Mouse (Mus musculus): ENCODE data around the gene Nrip3. TPM values are rescaled to one million over a fixed set of nuclear protein-coding genes. Genes with fewer than 3 reads are reported as not detected.

Gene Nrip3
- polyA plus RNA-seq (2017; shearing (Covaris generic)): 0.29 TPM

DNA sequence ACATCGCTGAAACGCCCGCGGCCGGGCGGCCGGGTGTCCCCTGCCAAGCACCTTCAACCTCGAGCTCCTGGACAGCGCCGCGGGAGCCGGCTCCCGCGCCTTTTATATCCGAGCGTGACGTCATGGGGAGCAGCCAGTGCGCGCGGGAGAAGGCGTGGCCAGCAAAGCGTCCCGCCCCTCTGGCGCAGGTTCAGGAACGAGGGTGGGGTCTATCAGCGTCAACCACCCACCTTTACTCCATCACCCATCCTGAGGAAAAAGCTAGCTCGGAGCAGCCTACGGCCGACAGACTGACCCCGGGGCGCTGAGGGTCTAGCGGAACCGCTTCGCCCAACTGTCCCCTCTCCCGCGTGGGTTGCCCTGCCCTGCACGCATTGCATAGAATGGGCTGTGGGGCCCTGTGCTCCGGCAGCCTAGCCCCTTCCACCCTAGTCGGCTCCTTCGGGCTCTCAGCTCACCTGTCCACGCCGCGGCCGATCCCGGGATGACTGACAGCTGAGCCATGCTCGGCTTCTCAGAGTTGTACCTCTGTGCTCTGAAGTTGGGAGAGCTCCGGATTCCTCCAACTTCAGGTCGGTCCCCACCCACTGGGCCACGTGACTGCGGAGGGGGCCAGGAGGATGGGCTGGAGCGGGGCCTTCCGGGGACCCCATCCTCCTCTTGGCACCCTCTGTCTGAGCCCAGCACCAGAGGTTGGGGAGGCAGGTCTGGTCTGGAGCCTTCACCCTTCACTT lies at the start of gene Nrip3:
Gene Nrip3 (minus strand): TSS at position 556 of the 734 bp plus-strand sequence.

DNA sequence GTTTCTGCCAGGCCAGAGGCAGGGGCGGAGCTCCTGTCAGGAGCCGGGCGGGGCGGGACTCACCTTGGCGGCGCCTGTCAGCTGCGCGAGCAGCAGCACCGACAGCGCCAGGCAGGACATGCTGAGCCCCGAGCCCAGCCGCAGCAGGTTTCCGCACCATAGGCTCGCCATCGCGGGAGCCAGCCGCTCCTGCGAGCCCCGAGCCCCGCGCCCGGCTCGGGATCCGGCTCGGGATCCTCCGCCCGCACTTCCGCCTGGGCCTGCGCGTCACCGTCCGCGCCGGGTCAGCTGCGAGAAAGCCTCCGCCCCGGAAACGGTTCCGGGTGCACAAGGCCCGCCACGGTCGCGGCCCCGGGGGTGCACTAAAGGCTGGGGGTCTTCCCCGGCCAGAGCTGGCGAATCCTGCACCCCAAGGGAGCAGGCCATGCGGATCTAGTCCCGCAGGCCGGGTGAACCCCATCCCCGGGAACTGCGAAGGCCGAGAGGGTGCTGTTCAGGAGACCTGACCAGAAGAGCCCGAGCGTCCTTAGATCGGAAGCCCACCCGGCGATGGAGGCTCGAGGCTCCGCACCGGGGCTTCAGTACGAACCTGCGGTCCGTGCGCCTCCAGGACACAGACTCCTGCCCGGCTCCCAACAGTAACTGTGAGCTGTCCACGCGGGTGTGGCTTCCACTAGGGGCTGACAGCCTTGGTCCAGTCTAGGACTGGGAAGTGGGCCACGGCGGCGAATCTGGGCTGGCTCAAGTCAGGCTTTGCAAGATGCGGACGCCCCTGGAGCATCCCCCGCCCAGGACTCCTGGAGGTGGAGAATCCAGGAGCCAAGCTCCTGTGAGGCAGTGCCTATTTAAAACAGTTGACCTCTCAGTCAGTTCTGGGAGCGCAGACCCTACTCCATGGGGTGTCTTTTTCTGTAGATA lies 29.6 kb downstream of the Nrip3 start, which contains the start of gene Tmem9b:
Gene Tmem9b (minus strand): TSS at position 868 of the 918 bp plus-strand sequence.

DNA sequence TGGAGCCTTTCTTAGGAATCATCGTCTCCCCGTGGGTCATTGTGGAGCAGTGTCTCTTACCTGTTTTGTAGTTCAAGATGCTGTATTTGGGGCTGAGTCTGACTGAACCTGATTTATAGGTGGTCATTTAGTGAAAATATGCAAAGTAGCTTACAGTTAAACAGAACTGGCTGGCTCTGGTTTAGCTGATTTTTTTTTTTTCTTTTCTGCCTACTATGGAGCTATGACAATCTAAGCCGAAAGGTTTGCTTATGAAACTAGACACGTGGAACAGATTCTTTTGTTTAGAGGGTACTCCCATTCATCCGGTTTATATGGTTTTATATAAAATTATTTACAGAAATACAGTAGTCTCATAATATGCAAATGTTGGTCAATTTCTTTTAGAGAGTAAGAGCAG lies 50.2 kb downstream of the Nrip3 start, which contains the start of gene Ascl3:
Gene Ascl3 (minus strand): TSS at position 101 of the 400 bp plus-strand sequence.

DNA sequence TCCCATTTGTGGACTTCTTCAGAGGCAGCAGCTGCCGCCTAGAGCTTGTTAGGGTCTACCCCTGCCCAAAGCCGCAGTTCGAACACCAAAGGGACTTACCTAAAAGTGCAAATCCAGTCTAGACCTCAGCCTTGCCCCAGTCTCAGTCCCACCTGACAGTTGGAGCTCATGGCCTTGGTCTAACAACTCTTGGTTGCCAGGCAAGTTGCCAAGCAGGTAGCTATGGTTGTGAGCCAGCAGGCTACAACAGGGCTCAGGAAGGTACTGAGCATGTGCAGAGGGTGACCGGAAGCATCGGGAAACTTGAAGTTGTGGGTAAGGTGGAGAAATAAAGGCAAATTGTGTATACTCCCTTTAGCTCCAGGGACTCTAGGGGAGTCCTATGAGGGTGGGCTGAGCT lies 58.1 kb downstream of the Nrip3 start, which contains the start of gene BC051019:
Gene BC051019 (minus strand): TSS at position 154 of the 400 bp plus-strand sequence.

Other genes starting within 250 kb of the Nrip3 start
- gene St5, start 78.4 kb downstream of the Nrip3 start, polyA plus RNA-seq (2017; shearing (Covaris generic)): 0.73 TPM
- gene Akip1, start 78.3 kb downstream of the Nrip3 start, polyA plus RNA-seq (2017; shearing (Covaris generic)): 31.7 TPM
- 0.23 TPM for gene BC051019, start 58.2 kb downstream of the Nrip3 start, polyA plus RNA-seq (2017; shearing (Covaris generic))
- 0.43 TPM for gene Ascl3, start 50.3 kb downstream of the Nrip3 start, polyA plus RNA-seq (2017; shearing (Covaris generic))
- gene Tmem9b, start 29.1 kb downstream of the Nrip3 start, polyA plus RNA-seq (2017; shearing (Covaris generic)): 93.9 TPM
- not detected for gene Scube2, start 83.7 kb upstream of the Nrip3 start, polyA plus RNA-seq (2017; shearing (Covaris generic))
- 20.5 TPM for gene Dennd5a, start 178.4 kb upstream of the Nrip3 start, polyA plus RNA-seq (2017; shearing (Covaris generic))
- 57.9 TPM for gene Tmem41b, start 204.9 kb upstream of the Nrip3 start, polyA plus RNA-seq (2017; shearing (Covaris generic))
- gene Ipo7, start 236.2 kb upstream of the Nrip3 start, polyA plus RNA-seq (2017; shearing (Covaris generic)): 38.1 TPM